Mouse (Mus musculus): ENCODE results near the gene Klhl35. TPM values are rescaled to one million over a fixed set of nuclear protein-coding genes. Genes with fewer than 3 reads are reported as not detected.
A peak's percentile ranks its signal among the peaks of the same experiment; 100 is the strongest.
"Not testable (repeated sequence)": the region's sequence is repeated elsewhere in the genome, so short reads cannot be mapped to it uniquely, and the experiment has no call there.

Gene Klhl35
- polyA plus RNA-seq, 1 experiment from 2014 or later = 0.63 TPM

DNA sequence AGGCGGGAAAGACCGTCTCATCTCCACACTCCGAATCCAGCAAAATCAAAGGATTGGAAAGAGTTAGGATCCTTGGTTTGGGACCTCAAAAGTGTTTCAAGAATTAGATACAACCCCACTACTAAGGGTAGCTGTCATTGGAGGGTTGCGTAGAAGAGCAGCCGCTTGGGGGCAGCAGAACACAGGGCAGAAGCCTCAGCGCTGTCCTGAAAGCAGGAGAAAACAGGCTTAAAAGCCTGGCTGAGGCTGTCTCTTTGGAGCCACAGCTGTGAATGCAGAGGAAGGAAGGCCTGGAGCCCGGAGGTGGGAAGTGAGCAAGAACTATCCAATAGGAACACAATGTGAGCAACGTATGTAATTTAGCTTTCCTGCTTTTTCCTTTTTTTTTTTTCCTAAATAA, 34.4 kb downstream of the Klhl35 start:
- no peak overlapping the region for H3K9ac ChIP-seq (ENCODE audit: low read length)
- H3K27ac ChIP-seq (ENCODE audit: low read length) = no peak overlapping the region
- H3K4me2 ChIP-seq (ENCODE audit: low read depth, low read length) = no peak overlapping the region
- no peak overlapping the region for H3K4me3 ChIP-seq (ENCODE audit: low read length)
- no peaks in the 10 kb centered on the region for H3K27me3 ChIP-seq (ENCODE audit: control insufficient read depth, insufficient read depth, low read length)
- no peaks in the 10 kb centered on the region for H3K9me3 ChIP-seq (replicated peaks; ENCODE audit: control insufficient read depth, low read length)
- peak; percentile 72 for ATAC-seq (replicated peaks; ENCODE audit: extremely low read depth, insufficient read depth, low FRiP score)
- H3K4me1 ChIP-seq (ENCODE audit: control insufficient read depth, insufficient read depth, low read length) = peaks cover 3% of the 10 kb centered on the region; the same call in 1 of the 2 replicates
- 2% methylated on average over 8 of the region's 8 CpGs for WGBS
- no peaks in the 10 kb centered on the region for H3K36me3 ChIP-seq (ENCODE audit: control insufficient read depth, insufficient read depth)

DNA sequence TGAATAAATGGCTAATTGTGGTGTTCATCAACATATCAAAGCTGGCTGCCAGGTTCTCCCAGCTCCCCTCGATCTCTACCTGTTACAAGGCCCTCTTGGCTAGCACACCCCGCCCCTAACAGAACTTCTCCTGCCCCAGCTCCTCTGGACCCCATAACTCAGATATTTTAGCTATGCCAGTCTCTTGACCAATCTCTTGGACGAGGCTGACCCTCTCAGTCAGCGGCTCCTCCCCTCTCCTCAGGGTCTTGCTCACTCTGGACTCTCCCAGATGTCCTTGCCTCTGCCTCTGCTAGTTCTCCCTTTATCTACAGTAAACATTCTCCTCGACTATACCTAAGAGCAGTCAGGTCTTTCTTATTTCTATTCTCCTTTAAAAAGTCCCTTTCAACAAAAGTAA, 34.9 kb downstream of the Klhl35 start:
- H3K9me3 ChIP-seq (replicated peaks; ENCODE audit: control insufficient read depth, low read length) = no peaks in the 10 kb centered on the region
- 0 out of 2 replicates have a peak overlapping the region, but pooled peaks have one; percentile 12 for H3K27ac ChIP-seq (ENCODE audit: low read length)
- no peak for ATAC-seq (replicated peaks; ENCODE audit: extremely low read depth, insufficient read depth, low FRiP score)
- WGBS = 30% methylated on average over 5 of the region's 5 CpGs
- H3K4me2 ChIP-seq (ENCODE audit: low read depth, low read length) = no peak overlapping the region
- H3K9ac ChIP-seq (ENCODE audit: low read length) = no peak overlapping the region
- H3K27me3 ChIP-seq (ENCODE audit: control insufficient read depth, insufficient read depth, low read length) = no peaks in the 10 kb centered on the region
- no peak overlapping the region for H3K4me3 ChIP-seq (ENCODE audit: low read length)
- H3K4me1 ChIP-seq (ENCODE audit: control insufficient read depth, insufficient read depth, low read length) = peaks cover 3% of the 10 kb centered on the region; the same call in 1 of the 2 replicates
- H3K36me3 ChIP-seq (ENCODE audit: control insufficient read depth, insufficient read depth) = no peaks in the 10 kb centered on the region

DNA sequence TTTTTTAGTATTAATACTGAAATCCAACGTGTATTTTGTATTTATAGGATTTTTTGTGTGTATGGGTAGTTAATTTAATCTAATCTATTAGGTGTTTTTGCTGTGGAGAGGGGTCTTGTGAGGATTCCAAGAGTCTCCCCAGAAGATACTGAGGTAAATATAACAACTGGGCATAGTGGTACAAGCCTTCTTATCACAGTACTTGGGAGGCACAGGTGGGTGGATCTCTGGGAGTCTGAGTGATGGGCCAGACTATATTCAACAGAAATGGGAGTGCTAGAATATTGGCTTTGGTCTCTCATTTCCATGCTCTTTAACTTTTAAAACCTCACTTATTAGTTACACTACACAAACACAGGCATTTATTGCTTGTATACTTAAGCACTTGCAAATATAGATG, 35.3 kb downstream of the Klhl35 start:
- Histone ChIP-seq H3K27me3 (ENCODE audit: control insufficient read depth, insufficient read depth, low read length) (no peaks in the 10 kb centered on the region), H3K4me3 (ENCODE audit: low read length) (no peak overlapping the region), H3K36me3 (ENCODE audit: control insufficient read depth, insufficient read depth) (no peaks in the 10 kb centered on the region), H3K4me1 (ENCODE audit: control insufficient read depth, insufficient read depth, low read length) (peaks cover 3% of the 10 kb centered on the region; the same call in 1 of the 2 replicates), H3K9me3 (replicated peaks; ENCODE audit: control insufficient read depth, low read length) (no peaks in the 10 kb centered on the region), H3K9ac (ENCODE audit: low read length) (no peak overlapping the region), H3K27ac (ENCODE audit: low read length) (no peak overlapping the region), H3K4me2 (ENCODE audit: low read depth, low read length) (no peak overlapping the region)
- 28% methylated on average over 1 of the region's 1 CpGs for WGBS
- ATAC-seq (replicated peaks; ENCODE audit: extremely low read depth, insufficient read depth, low FRiP score) = no peak

DNA sequence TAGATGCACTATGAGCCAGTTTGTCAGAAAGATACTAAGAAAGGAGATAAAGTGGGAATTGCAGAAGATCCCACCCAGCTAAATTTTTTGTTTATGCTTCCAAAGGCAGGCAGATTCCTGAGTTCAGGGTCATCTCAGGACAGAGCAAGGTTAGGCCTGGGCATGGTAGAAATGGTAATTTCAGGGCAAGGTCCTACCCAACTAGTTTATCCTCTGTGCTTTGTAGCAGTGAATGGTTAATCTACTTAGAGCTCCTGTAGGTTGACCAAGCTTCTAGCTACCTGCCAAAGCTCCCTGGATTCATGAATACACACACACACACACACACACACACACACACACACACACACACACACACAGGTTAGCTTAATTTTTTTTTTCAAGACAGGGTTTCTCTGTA, 38.8 kb downstream of the Klhl35 start:
- Histone ChIP-seq H3K27me3 (ENCODE audit: control insufficient read depth, insufficient read depth, low read length) (no peaks in the 10 kb centered on the region), H3K4me3 (ENCODE audit: low read length) (no peak overlapping the region), H3K9me3 (replicated peaks; ENCODE audit: control insufficient read depth, low read length) (peaks cover 5% of the 10 kb centered on the region), H3K36me3 (ENCODE audit: control insufficient read depth, insufficient read depth) (no peaks in the 10 kb centered on the region), H3K4me1 (ENCODE audit: control insufficient read depth, insufficient read depth, low read length) (peaks cover 3% of the 10 kb centered on the region; the same call in 1 of the 2 replicates), H3K9ac (ENCODE audit: low read length) (no peak overlapping the region), H3K27ac (ENCODE audit: low read length) (no peak overlapping the region), H3K4me2 (ENCODE audit: low read depth, low read length) (no peak overlapping the region)
- ATAC-seq (replicated peaks; ENCODE audit: extremely low read depth, insufficient read depth, low FRiP score) = no peak

DNA sequence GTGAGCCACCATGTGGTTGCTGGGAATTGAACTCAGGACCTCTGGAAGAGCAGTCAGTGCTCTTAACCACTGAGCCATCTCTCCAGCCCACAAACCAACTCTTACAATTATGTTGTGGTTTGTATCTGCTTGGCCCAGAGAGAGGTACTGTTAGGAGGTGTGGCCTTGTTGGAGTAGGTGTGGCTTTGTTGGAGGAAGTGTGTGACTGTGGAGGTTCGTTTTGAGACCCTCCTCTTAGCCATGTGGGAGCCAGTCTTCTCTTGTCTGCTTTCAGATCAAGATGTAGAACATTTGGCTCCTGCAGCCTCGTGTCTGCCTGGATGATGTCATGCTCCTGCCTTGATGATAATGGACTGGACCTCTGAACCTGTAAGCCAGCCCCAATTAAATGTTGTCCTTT, 42.4 kb downstream of the Klhl35 start:
- not testable (repeated sequence) for H3K4me2 ChIP-seq (ENCODE audit: low read depth, low read length)

DNA sequence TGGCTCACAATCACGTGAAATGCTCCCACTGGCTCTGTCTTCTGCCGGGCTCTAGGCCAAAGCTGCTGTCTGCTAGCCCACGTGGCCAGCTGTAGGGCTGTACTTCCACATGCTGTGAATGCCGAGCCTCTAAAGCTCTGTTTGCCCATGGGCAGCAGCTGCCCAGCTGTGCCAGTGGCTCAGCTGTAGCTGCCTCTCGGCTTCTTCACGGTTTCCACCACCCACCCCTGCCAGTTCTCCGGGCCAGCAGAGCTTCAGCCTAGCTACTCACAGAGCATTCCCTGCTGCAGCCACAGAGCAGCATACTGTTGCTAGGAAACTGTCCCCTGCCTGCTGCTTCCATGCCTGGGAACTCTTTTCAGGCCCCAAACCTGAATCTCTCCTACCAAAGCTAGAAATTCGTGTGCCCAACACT, 44.3 kb downstream of the Klhl35 start:
- Histone ChIP-seq H3K27ac (ENCODE audit: low read length) (no peak overlapping the region), H3K4me2 (ENCODE audit: low read depth, low read length) (peak overlapping the region; percentile 29; the same call in 1 of the 2 replicates), H3K4me1 (ENCODE audit: control insufficient read depth, insufficient read depth, low read length) (no peaks in the 10 kb centered on the region; the same call in 1 of the 2 replicates), H3K9ac (ENCODE audit: low read length) (0 out of 2 replicates have a peak overlapping the region, but pooled peaks have one; percentile 41), H3K27me3 (ENCODE audit: control insufficient read depth, insufficient read depth, low read length) (no peaks in the 10 kb centered on the region), H3K9me3 (replicated peaks; ENCODE audit: control insufficient read depth, low read length) (peaks cover 5% of the 10 kb centered on the region), H3K4me3 (ENCODE audit: low read length) (no peak overlapping the region), H3K36me3 (ENCODE audit: control insufficient read depth, insufficient read depth) (no peaks in the 10 kb centered on the region)
- no peak for ATAC-seq (replicated peaks; ENCODE audit: extremely low read depth, insufficient read depth, low FRiP score)
- 12% methylated on average over 8 of the region's 8 CpGs for WGBS

More for the DNA sequence above, 42.4 kb downstream of the Klhl35 start:
- not testable (repeated sequence) for ATAC-seq (replicated peaks; ENCODE audit: extremely low read depth, insufficient read depth, low FRiP score); H3K9ac ChIP-seq (ENCODE audit: low read length); H3K36me3 ChIP-seq (ENCODE audit: control insufficient read depth, insufficient read depth); H3K4me3 ChIP-seq (ENCODE audit: low read length); H3K9me3 ChIP-seq (replicated peaks; ENCODE audit: control insufficient read depth, low read length); H3K4me1 ChIP-seq (ENCODE audit: control insufficient read depth, insufficient read depth, low read length); H3K27ac ChIP-seq (ENCODE audit: low read length); H3K27me3 ChIP-seq (ENCODE audit: control insufficient read depth, insufficient read depth, low read length)
- 19% methylated on average over 2 of the region's 2 CpGs for WGBS

DNA sequence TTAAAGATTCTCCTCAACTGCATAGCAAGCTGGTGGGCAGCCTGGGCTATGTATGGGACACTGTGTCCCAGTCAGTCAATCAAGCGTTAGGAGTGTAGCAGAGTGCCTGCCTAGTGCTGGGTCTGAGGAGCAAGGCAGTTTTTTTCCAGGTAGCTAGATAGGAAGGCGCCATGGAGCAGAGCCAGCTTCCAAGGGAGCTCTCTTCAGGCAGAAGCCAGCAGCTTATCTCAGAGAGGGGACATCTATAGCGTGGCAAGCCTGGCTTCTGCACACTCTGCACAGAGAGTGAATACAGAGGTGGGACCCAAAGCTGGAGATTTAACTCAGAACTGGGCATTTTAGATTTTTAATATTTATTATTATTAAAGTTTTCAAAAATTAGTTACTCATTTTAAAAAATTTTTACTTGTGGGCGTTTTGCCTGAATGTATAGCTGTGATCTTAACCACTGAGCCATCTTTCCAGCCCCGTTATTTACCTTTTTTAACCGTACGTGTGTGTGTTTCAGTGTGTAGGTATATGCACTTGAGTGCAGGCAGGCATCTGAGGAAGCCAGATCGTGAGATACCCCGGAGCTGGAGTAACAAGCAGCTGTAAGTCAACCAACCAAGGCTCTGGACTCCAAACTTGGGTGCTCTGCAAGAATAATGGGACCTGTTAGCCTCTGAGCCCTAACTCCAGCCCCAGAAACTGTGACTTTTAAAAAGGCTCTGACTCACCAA, 50.4 kb downstream of the Klhl35 start:
- 57% methylated on average over 9 of the region's 9 CpGs for WGBS
- 0 out of 2 replicates have a peak, but pooled peaks have one; percentile 28 for ATAC-seq (replicated peaks; ENCODE audit: extremely low read depth, insufficient read depth, low FRiP score)
- Histone ChIP-seq H3K36me3 (ENCODE audit: control insufficient read depth, insufficient read depth) (no peaks in the 10 kb centered on the region), H3K4me2 (ENCODE audit: low read depth, low read length) (no peak overlapping the region), H3K27ac (ENCODE audit: low read length) (no peak overlapping the region), H3K4me3 (ENCODE audit: low read length) (no peak overlapping the region), H3K9ac (ENCODE audit: low read length) (no peak overlapping the region), H3K9me3 (replicated peaks; ENCODE audit: control insufficient read depth, low read length) (peaks cover 3% of the 10 kb centered on the region; the same call in 1 of the 2 replicates), H3K4me1 (ENCODE audit: control insufficient read depth, insufficient read depth, low read length) (peaks cover 7% of the 10 kb centered on the region; the same call in 1 of the 2 replicates), H3K27me3 (ENCODE audit: control insufficient read depth, insufficient read depth, low read length) (no peaks in the 10 kb centered on the region)

DNA sequence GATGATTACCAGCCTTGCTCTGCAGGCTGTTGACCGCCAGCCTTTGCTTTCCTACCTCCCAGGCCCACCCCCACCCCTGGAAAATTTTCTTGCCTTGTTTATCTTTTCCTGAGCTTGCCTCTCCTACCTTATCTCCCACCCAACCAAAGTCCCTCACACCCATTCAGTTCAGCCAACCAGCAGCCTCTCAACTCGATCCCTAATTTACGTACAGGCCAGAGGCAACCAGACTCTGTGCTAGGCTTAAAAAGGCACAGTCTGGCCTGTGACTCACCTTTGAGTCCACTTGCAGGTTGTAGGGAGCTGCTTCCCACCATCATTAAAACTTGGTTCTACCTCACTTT, 51.0 kb downstream of the Klhl35 start:
- WGBS = 50% methylated on average over 3 of the region's 3 CpGs
- Histone ChIP-seq H3K4me1 (ENCODE audit: control insufficient read depth, insufficient read depth, low read length) (peaks cover 7% of the 10 kb centered on the region; the same call in 1 of the 2 replicates), H3K4me3 (ENCODE audit: low read length) (no peak overlapping the region), H3K36me3 (ENCODE audit: control insufficient read depth, insufficient read depth) (no peaks in the 10 kb centered on the region), H3K27me3 (ENCODE audit: control insufficient read depth, insufficient read depth, low read length) (no peaks in the 10 kb centered on the region), H3K9ac (ENCODE audit: low read length) (no peak overlapping the region), H3K27ac (ENCODE audit: low read length) (no peak overlapping the region), H3K4me2 (ENCODE audit: low read depth, low read length) (no peak overlapping the region), H3K9me3 (replicated peaks; ENCODE audit: control insufficient read depth, low read length) (peaks cover 3% of the 10 kb centered on the region; the same call in 1 of the 2 replicates)
- no peak for ATAC-seq (replicated peaks; ENCODE audit: extremely low read depth, insufficient read depth, low FRiP score)

DNA sequence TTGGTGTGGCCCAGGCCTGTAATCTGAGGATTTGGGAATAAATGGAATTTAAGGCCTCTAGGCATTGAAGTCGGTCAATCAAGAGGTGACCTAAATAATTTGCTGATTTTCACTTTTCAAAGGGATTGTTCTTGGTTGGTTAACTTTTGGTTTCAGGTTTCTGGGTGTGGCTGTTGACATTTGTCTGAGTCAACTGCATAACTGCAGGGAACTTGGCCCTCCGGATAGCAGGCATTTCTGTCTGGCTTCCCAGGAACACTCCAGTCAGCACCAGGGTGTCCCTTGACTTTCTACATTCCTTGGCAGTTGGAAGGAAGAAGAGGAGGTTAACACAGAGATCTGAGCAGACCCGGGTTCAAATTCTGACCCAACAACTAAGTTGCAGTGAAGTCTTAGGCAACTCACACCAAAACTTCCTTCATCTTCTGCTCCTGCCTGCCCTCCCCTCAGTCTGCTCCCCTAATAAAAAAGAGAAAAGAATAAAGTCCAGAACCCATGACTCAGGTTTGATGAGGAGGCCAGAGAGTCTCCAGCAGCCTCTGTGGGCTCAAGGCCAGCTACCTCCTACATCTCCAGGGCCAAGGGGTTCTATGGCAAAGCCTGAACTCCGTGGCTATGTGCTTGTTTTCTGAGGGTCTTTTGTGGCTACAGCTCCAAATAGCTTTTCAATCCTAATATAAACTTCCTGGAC, 53.3 kb downstream of the Klhl35 start:
- WGBS = 54% methylated on average over 4 of the region's 4 CpGs
- peaks cover 7% of the 10 kb centered on the region; the same call in 1 of the 2 replicates for H3K4me1 ChIP-seq (ENCODE audit: control insufficient read depth, insufficient read depth, low read length)
- no peak for ATAC-seq (replicated peaks; ENCODE audit: extremely low read depth, insufficient read depth, low FRiP score)
- H3K4me2 ChIP-seq (ENCODE audit: low read depth, low read length) = no peak overlapping the region
- no peak overlapping the region for H3K9ac ChIP-seq (ENCODE audit: low read length)
- H3K36me3 ChIP-seq (ENCODE audit: control insufficient read depth, insufficient read depth) = no peaks in the 10 kb centered on the region
- no peak overlapping the region for H3K27ac ChIP-seq (ENCODE audit: low read length)
- H3K9me3 ChIP-seq (replicated peaks; ENCODE audit: control insufficient read depth, low read length) = peaks cover 3% of the 10 kb centered on the region; the same call in 1 of the 2 replicates
- H3K27me3 ChIP-seq (ENCODE audit: control insufficient read depth, insufficient read depth, low read length) = no peaks in the 10 kb centered on the region
- no peak overlapping the region for H3K4me3 ChIP-seq (ENCODE audit: low read length)
